Comparison of ENCODE assay signal across 7 mouse cellular contexts in genomic region chr9:123366708-123367385, GRCm38 (mm10). TPM values are rescaled to one million over a fixed set of nuclear protein-coding genes. Genes with fewer than 3 reads are reported as not detected.
DNase-seq lines count a peak whose midpoint lies in the region; ATAC-seq lines count a peak whose summit lies in the region.

Lars2 (plus strand) TSS chr9:123366927.

- intact Hi-C loops in left cerebral cortex, postnatal 36 days (cut with DNase I) = loop anchor here (5.0 kb wide), 1 partner anchor 110 kb away; no protein-coding TSS in a partner anchor

- peak; percentile 98 for ATAC-seq in intestine, embryonic 16.5 days
- peak; percentile 99 for ATAC-seq in midbrain, embryonic 11.5 days (ENCODE audit: low FRiP score)

- H3K9me3 ChIP-seq in intestine, embryonic 16.5 days (ENCODE audit: control insufficient read depth, low read length) = no peaks in the 10 kb centered on the region
- H3K9me3 ChIP-seq in midbrain, embryonic 11.5 days (ENCODE audit: control insufficient read depth, low read length) = no peaks in the 10 kb centered on the region

- H3K9ac ChIP-seq in intestine, embryonic 16.5 days (ENCODE audit: low read depth, low read length) = peak within 1 kb of the TSS; percentile 85
- peak within 1 kb of the TSS; percentile 64 for H3K9ac ChIP-seq in midbrain, embryonic 11.5 days (ENCODE audit: low read length)

- H3K4me3 ChIP-seq in intestine, embryonic 16.5 days (ENCODE audit: low read length) = peak within 1 kb of the TSS; percentile 92
- peak within 1 kb of the TSS; percentile 64 for H3K4me3 ChIP-seq in midbrain, embryonic 11.5 days (ENCODE audit: low read depth, low read length)

- H3K27ac ChIP-seq in intestine, embryonic 16.5 days (ENCODE audit: low read length) = peak within 1 kb of the TSS; percentile 87
- peak within 1 kb of the TSS; percentile 50; the same call in 1 of the 2 replicates for H3K27ac ChIP-seq in midbrain, embryonic 11.5 days (ENCODE audit: low read depth, low read length)

- peak; percentile 92 for DNase-seq in adrenal gland, adult 8-10 months
- peak; percentile 95 for DNase-seq in embryo, embryonic 9.5 days (ENCODE audit: extremely low spot score)
- DNase-seq in gastrocnemius, postnatal 4 days (ENCODE audit: low spot score in 2 of 2) = peak; percentile 76 to 93
- DNase-seq in left cerebral cortex, postnatal 36 days (ENCODE audit: low spot score in 2 of 2) = peak; percentile 89
- peak; percentile 99 for DNase-seq in midbrain, embryonic 11.5 days (ENCODE audit: low spot score, missing footprints)
- peak; percentile 87 for DNase-seq in skeletal muscle tissue, adult 2 months (ENCODE audit: low read depth, low spot score)

- H3K4me1 ChIP-seq in intestine, embryonic 16.5 days (ENCODE audit: control insufficient read depth, insufficient read depth, low read length) = peaks cover 16% of the 10 kb centered on the region
- H3K4me1 ChIP-seq in midbrain, embryonic 11.5 days (ENCODE audit: control insufficient read depth, insufficient read depth, low read length) = peaks cover 5% of the 10 kb centered on the region; the same call in 1 of the 2 replicates

- no peaks in the 10 kb centered on the region for H3K27me3 ChIP-seq in intestine, embryonic 16.5 days (replicated peaks; ENCODE audit: control insufficient read depth, insufficient read depth, low read length)
- no peaks in the 10 kb centered on the region for H3K27me3 ChIP-seq in midbrain, embryonic 11.5 days (ENCODE audit: control insufficient read depth, insufficient read depth, low read length)

- H3K4me2 ChIP-seq in intestine, embryonic 16.5 days (ENCODE audit: low read depth, low read length) = peak within 1 kb of the TSS; percentile 61
- peak within 1 kb of the TSS; percentile 78 for H3K4me2 ChIP-seq in midbrain, embryonic 11.5 days

- H3K36me3 ChIP-seq in intestine, embryonic 16.5 days (ENCODE audit: control insufficient read depth, insufficient read depth, low read length) = no peaks in the 10 kb centered on the region
- no peaks in the 10 kb centered on the region for H3K36me3 ChIP-seq in midbrain, embryonic 11.5 days (ENCODE audit: control insufficient read depth, insufficient read depth, low read length)

- WGBS in intestine, embryonic 16.5 days = under 1% methylated on average over 35 of the region's 35 CpGs
- under 1% methylated on average over 35 of the region's 35 CpGs for WGBS in midbrain, embryonic 11.5 days

RNA-seq across cellular contexts. Expression of gene Lars2, which starts in this region (rescaled TPM):
- total RNA-seq in adrenal gland, adult 8-10 months (2022) = 100 to 1,000 TPM in 1 of 4 experiments, 10 to 100 TPM in 3; 47.8 to 177 (median 66.6) TPM
- 10 to 100 TPM; 46.4 to 94.9 TPM for total RNA-seq in gastrocnemius, postnatal 4 days (2021)
- 508 and 585 TPM in 2 replicates for polyA plus RNA-seq in intestine, embryonic 16.5 days (2015; fragmentation: Nextera tagmentation; extraction: Ambion mirVana)
- 100 to 1,000 TPM in 1 of 2 experiments, 10 to 100 TPM in 1; 38.5 to 668 TPM for total RNA-seq in left cerebral cortex, postnatal 36 days (2021)
- 860 and 869 TPM in 2 replicates for polyA plus RNA-seq in midbrain, embryonic 11.5 days (2014; fragmentation: Nextera tagmentation; extraction: Ambion mirVana)

Comparison
In these comparisons a context has a peak if more than half of its experiments do, and no peak if none do; other contexts are left out.
1. Peak in every context shown above with its lines: DNase-seq, ATAC-seq, H3K4me3 ChIP-seq and H3K27ac ChIP-seq.